Mouse (Mus musculus) neutrophil, adult 83 days (primary cell): ENCODE data around the gene Samt3. TPM values are rescaled to one million over a fixed set of nuclear protein-coding genes. Genes with fewer than 3 reads are reported as not detected.

Experiments used
- total RNA-seq, 2 experiments: library from RNA; stranded (reverse); gene quantifications; one replicate each; pipeline ENCODE4 v1.2.4; 2023

Samt3 gene
- not detected for total RNA-seq

DNA sequence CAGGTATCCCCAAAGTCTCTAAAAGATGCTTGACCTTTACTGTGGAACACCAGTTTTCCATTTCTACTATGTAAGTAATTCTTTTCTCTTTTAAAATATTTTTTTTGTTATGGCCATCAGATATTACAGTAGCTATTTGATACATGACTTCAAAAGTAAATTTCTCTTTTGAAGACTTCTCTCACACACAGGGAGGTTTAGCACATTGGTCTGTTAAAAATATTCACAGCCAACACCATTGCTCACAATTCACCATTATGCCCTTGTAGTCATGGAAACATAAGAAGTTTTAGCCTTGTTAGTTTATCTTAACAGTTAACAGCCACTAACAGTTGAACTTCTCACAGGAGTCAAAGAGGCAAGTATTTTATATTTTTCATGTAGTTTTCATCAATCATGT is at the start of gene Samt3:
TSS of gene Samt3 (plus strand) at position 301 of the 400 bp plus-strand sequence.

Other genes starting within 250 kb of the Samt3 start
- gene 5430427O19Rik, start 173.8 kb upstream of the Samt3 start, total RNA-seq: 1 to 10 TPM; 5.1 to 6.4 TPM
- not detected for gene Nr0b1, start 147.6 kb downstream of the Samt3 start, total RNA-seq